Mouse (Mus musculus) liver, embryonic 15.5 days (tissue): Measurements from ENCODE around the gene Ern2. TPM values are rescaled to one million over a fixed set of nuclear protein-coding genes. Genes with fewer than 3 reads are reported as not detected.

ENCODE experiments used
- ATAC-seq: fragments of 200-750 bp; cut with Nextera tagmentation; 2 replicates; pipeline ENCODE4 v1.8.0; 2017; ENCODE audit warnings: moderate number of reproducible peaks, mild to moderate bottlenecking, moderate library complexity; ENCODE audit not compliant: insufficient read depth
- H3K27ac ChIP-seq: fragments of 300-500 bp; sonication (generic); replicated peaks from 2 replicates; pipeline ENCODE4 v1.5.1; 2015; ENCODE audit warnings: mild to moderate bottlenecking, inconsistent platforms
- H3K27me3 ChIP-seq: fragments of 300-500 bp; sonication (generic); 2 replicates; pipeline ENCODE4 v1.6.1; 2015; ENCODE audit warnings: mild to moderate bottlenecking, inconsistent platforms
- H3K36me3 ChIP-seq: fragments of 300-500 bp; sonication (generic); replicated peaks from 2 replicates; pipeline ENCODE4 v1.6.1; 2015; ENCODE audit warnings: moderate library complexity, mild to moderate bottlenecking, inconsistent platforms
- H3K4me1 ChIP-seq: fragments of 300-500 bp; sonication (generic); replicated peaks from 2 replicates; pipeline ENCODE4 v1.6.1; 2015; ENCODE audit warnings: inconsistent platforms
- H3K4me2 ChIP-seq: fragments of 300-500 bp; sonication (generic); 2 replicates; pipeline ENCODE4 v1.6.1; 2015; ENCODE audit warnings: moderate library complexity, mild to moderate bottlenecking, inconsistent platforms
- H3K4me3 ChIP-seq: fragments of 300-500 bp; sonication (generic); replicated peaks from 2 replicates; pipeline ENCODE4 v1.5.1; 2015; ENCODE audit warnings: mild to moderate bottlenecking, inconsistent platforms
- H3K9ac ChIP-seq: fragments of 300-500 bp; sonication (generic); 2 replicates; pipeline ENCODE4 v1.6.1; 2015; ENCODE audit warnings: moderate library complexity, mild to moderate bottlenecking, inconsistent platforms
- H3K9me3 ChIP-seq: fragments of 300-500 bp; sonication (generic); replicated peaks from 2 replicates; pipeline ENCODE4 v1.6.1; 2016; ENCODE audit warnings: inconsistent platforms
- WGBS: fragments of 180-500 bp; shearing (Covaris S2); methylation state at CpG from one replicate; pipeline ENCODE4 v1.1.7; 2015; ENCODE audit warnings: mixed read lengths; ENCODE audit not compliant: insufficient replicate concordance; 5-methylcytosine and 5-hydroxymethylcytosine counted together
- polyA plus RNA-seq: library from polyadenylated mRNA; unstranded; fragments of >200 nt; fragmentation: Nextera tagmentation; extraction: Ambion mirVana; gene quantifications from 2 replicates; pipeline ENCODE4 v1.2.1, GENCODE M21; 2015

The Ern2 gene
- polyA plus RNA-seq, 1 experiment from 2014 or later = not detected

DNA sequence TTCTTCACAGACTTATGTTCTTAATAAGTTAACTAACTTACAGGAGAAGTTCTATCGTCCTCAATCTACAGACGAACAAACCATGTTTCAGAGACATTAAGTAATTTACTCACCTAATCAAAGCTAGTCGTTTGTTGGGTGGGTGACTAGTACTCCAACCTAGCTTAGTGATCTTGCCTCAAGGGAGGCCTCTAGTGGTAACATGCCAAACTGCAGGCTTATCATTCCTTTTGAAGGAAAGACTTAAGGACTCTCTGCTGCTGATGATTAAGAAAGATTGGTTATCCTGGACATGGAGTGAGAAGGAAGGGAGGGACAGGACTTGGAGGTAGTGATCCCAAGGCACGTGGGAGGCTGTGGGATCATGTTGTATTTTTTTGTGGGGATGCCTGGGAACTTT is 11.3 kb upstream of the Ern2 start:
- Histone ChIP-seq H3K4me1 (no peaks in the 10 kb centered on the region), H3K4me3 (no peak overlapping the region), H3K4me2 (no peak overlapping the region), H3K36me3 (no peaks in the 10 kb centered on the region), H3K27ac (no peak overlapping the region), H3K9me3 (no peaks in the 10 kb centered on the region), H3K27me3 (no peaks in the 10 kb centered on the region), H3K9ac (no peak overlapping the region)
- no peak for ATAC-seq
- 20% methylated on average over 4 of the region's 4 CpGs for WGBS

DNA sequence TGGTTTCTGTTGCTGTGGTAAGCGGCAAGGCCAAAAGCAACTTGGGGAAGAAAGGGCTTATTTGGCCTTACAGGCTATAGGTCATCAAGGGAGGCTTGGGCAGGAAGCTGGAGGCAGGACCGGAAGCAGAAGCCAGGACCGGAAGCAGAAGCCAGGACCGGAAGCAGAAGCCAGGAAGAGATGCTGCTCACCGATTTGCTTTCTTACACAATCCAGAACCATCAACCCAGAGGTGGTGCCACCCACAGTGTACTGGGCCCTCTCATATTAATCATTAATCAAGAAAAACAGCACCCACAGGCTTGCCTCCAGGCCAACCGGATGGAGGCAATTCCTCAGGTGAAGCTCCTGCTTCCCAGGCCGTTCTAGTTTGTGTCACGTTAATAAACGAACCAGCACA is 10.8 kb upstream of the Ern2 start:
- Histone ChIP-seq H3K36me3 (no peaks in the 10 kb centered on the region), H3K4me2 (no peak overlapping the region), H3K27me3 (no peaks in the 10 kb centered on the region), H3K4me1 (no peaks in the 10 kb centered on the region), H3K27ac (no peak overlapping the region), H3K4me3 (no peak overlapping the region), H3K9me3 (no peaks in the 10 kb centered on the region), H3K9ac (no peak overlapping the region)
- 56% methylated on average over 9 of the region's 9 CpGs for WGBS
- 0 out of 2 replicates have a peak, but pooled peaks have one; percentile 31 for ATAC-seq

DNA sequence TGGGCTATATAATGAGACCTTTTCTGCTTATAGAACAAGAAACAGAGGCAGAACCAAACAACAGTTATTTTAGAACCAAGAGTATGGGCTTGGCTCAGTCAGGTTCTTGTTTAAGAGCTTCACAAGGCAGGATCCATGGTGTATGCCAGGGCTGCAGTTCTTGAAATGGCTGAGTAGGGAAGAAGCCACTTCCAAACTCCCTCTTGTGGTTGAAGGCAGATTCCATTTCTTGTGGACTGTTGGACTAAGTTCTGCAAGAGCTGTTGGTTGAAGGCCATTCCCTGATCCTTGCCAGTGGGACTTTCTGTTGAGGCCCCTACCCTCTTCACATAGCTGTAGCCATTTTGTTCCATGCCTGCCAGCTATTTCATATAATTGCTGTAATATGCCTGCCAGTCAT is 7.9 kb upstream of the Ern2 start:
- H3K9ac ChIP-seq = no peak overlapping the region
- no peak overlapping the region for H3K4me2 ChIP-seq
- H3K27ac ChIP-seq = no peak overlapping the region
- H3K27me3 ChIP-seq = no peaks in the 10 kb centered on the region
- no peaks in the 10 kb centered on the region for H3K4me1 ChIP-seq
- no peaks in the 10 kb centered on the region for H3K9me3 ChIP-seq
- ATAC-seq = no peak
- no peak overlapping the region for H3K4me3 ChIP-seq
- no peaks in the 10 kb centered on the region for H3K36me3 ChIP-seq

DNA sequence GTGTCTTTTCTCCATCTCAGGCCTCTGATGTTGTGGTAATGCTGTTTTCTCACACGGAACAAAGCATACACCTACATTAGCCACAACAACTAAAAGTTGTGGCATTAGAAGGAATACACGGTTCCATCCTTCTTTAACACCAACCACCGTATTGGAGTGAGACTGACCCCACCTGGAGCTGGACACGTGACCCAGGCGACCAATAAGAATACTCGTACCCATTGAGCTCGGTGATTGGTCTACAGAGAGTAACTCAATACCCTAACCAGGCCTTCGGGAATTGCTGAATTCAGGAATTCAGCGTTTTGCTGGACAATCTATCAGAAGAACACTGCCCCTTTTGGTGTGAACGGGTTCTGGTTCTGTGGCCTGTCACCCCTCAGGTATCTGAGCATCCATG is 5.1 kb upstream of the Ern2 start:
- Histone ChIP-seq H3K27me3 (no peaks in the 10 kb centered on the region), H3K36me3 (no peaks in the 10 kb centered on the region), H3K4me1 (no peaks in the 10 kb centered on the region), H3K4me3 (no peak overlapping the region), H3K9ac (no peak overlapping the region), H3K9me3 (no peaks in the 10 kb centered on the region), H3K27ac (no peak overlapping the region), H3K4me2 (no peak overlapping the region)
- ATAC-seq = no peak
- 64% methylated on average over 10 of the region's 10 CpGs for WGBS

DNA sequence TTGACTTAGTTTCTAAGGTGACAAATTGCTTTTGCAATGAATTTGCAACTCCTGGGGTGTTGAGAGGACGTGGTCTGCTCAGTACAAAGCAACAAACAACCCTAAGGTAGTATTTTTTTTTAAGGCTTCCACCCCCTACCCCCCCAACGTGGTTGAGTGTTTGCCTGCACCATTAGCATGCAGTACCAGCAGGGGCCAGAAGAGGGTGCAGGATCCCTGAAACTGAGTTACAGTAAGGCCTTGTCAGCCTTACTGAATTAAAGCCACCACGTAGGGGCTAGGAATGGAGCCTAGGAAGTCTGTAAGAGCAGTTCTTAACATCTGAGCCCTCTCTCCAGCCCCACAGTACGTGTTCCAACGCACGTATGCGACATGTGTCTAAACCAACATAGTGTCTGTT is 3.5 kb upstream of the Ern2 start:
- no peak overlapping the region for H3K4me2 ChIP-seq
- no peaks in the 10 kb centered on the region; the same call in 1 of the 2 replicates for H3K27me3 ChIP-seq
- H3K9me3 ChIP-seq = no peaks in the 10 kb centered on the region
- no peak overlapping the region for H3K4me3 ChIP-seq
- no peak overlapping the region for H3K27ac ChIP-seq
- ATAC-seq = no peak
- H3K4me1 ChIP-seq = no peaks in the 10 kb centered on the region
- H3K36me3 ChIP-seq = no peaks in the 10 kb centered on the region
- 34% methylated on average over 7 of the region's 7 CpGs for WGBS
- no peak overlapping the region for H3K9ac ChIP-seq

DNA sequence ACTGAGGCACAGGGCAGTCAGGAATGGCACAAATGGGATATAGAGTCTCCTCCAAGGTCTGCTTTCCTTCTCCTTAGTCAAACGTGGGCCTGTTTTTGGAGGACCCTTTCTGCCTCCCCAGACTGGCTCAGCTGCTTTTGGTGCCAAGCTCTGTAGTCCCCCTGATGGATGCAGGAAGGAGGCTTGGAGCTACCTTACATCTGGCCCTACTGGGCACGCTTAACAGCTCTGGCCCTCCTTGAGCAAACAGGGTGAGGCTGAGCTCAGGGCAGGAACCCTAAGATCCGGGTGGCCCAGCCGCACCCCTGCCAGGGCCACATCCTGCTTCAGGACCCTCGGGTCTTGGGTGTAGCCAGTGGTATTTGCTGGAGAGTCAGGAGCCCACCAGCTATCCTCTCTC is 1.4 kb downstream of the Ern2 start:
- Histone ChIP-seq H3K27me3 (no peaks in the 10 kb centered on the region; the same call in 1 of the 2 replicates), H3K36me3 (no peaks in the 10 kb centered on the region), H3K27ac (no peak overlapping the region), H3K4me1 (no peaks in the 10 kb centered on the region), H3K9ac (no peak overlapping the region), H3K4me2 (no peak overlapping the region), H3K9me3 (no peaks in the 10 kb centered on the region), H3K4me3 (no peak overlapping the region)
- no peak for ATAC-seq
- WGBS = 47% methylated on average over 5 of the region's 5 CpGs

DNA sequence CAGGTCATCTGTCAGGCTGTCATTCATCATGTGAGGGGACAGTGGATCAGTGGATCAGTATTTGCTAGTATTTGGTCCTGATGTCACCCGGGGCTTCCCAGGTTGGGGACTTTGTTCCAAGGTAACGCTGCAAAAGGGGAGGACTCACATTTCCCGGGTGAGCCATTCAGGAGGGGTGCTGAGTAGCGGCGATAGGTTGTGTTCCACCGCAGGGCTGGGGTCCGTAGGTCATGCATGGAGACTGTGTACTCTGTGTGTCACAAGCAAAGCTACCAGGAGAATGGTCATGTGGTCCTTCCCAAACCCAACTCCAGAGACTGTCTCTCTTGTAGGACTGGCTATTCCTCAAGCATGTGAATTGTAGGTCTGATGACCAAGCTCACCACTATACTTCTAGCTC is 5.3 kb downstream of the Ern2 start:
- 61% methylated on average over 7 of the region's 7 CpGs for WGBS
- Histone ChIP-seq H3K9me3 (no peaks in the 10 kb centered on the region), H3K36me3 (no peaks in the 10 kb centered on the region), H3K4me1 (no peaks in the 10 kb centered on the region), H3K27ac (no peak overlapping the region), H3K4me2 (no peak overlapping the region), H3K9ac (no peak overlapping the region), H3K27me3 (no peaks in the 10 kb centered on the region; the same call in 1 of the 2 replicates), H3K4me3 (no peak overlapping the region)
- no peak for ATAC-seq

DNA sequence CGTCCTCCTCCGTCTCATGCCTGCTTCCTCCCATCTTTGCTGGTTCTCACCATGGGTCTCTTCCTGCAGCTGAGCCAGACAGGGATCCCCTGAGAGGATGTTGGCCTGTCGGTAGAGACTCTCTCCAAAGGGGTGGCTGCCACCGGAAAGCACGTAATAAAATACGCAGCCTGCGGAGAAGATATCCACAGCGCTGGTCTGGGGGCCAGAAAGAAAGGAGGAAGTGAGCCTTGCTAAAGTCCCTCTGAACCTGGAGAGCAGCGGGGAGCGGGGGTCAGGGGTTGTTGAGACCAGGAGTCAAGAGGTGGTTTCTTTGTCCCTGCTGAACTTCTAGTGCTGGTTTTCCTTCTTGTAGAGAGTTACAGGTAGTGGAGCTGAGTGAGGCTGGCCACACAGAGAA is 14.4 kb downstream of the Ern2 start:
- no peaks in the 10 kb centered on the region for H3K9me3 ChIP-seq
- no peak for ATAC-seq
- 54% methylated on average over 10 of the region's 10 CpGs for WGBS

DNA sequence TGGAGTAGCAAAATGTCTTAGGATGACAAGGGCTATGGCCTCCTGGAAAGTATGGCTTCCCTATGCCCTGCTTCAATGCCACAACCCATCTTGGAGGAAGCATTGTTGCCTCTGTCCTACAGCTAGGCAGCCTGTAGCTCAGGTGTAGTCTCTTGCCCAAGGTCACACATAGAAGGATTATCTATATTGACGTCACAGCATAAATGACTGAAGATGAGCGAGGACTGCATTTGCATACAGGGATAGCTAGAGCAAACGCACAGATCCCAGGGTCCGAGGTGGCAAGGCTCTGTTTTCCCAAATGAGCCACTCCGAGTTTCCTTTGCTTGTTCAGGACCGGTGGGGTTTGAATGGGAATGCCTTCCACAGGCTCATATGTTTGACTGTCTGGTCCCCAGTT is 15.3 kb downstream of the Ern2 start:
- no peaks in the 10 kb centered on the region for H3K9me3 ChIP-seq
- H3K27ac ChIP-seq = no peak overlapping the region
- H3K36me3 ChIP-seq = peaks cover 54% of the 10 kb centered on the region
- no peaks in the 10 kb centered on the region for H3K27me3 ChIP-seq
- H3K4me2 ChIP-seq = no peak overlapping the region
- no peak overlapping the region for H3K9ac ChIP-seq
- no peak for ATAC-seq
- H3K4me3 ChIP-seq = no peak overlapping the region
- no peaks in the 10 kb centered on the region for H3K4me1 ChIP-seq
- WGBS = 78% methylated on average over 6 of the region's 6 CpGs

More for the DNA sequence above, 14.4 kb downstream of the Ern2 start:
- Histone ChIP-seq H3K4me2 (no peak overlapping the region), H3K27ac (no peak overlapping the region), H3K9ac (no peak overlapping the region), H3K27me3 (no peaks in the 10 kb centered on the region), H3K36me3 (peaks cover 45% of the 10 kb centered on the region), H3K4me3 (no peak overlapping the region), H3K4me1 (no peaks in the 10 kb centered on the region)

DNA sequence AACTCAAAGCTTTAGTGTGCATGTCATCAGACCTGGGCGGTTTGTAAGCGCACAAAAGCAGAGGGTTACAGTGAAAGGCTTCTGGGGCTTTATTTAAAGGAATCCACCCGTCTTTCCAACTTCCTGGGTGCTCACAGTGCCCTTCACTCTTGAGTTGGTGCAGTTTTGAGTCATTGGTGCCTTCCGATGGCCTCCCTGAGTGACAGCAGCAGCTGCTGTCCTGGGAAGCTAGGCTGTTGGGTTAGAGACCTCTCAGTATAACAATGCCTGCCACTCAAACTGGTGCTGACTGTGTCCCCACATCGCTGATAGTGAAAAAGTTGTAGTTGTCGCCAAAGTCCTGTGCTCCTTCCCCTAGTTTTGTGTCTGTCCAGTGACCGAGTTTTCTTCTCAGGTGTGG is 18.8 kb downstream of the Ern2 start:
- Histone ChIP-seq H3K27me3 (no peaks in the 10 kb centered on the region), H3K9me3 (no peaks in the 10 kb centered on the region), H3K27ac (no peak overlapping the region), H3K36me3 (peaks cover 88% of the 10 kb centered on the region), H3K4me1 (peaks cover 17% of the 10 kb centered on the region), H3K9ac (no peak overlapping the region), H3K4me2 (no peak overlapping the region), H3K4me3 (no peak overlapping the region)
- 85% methylated on average over 7 of the region's 7 CpGs for WGBS
- ATAC-seq = no peak

DNA sequence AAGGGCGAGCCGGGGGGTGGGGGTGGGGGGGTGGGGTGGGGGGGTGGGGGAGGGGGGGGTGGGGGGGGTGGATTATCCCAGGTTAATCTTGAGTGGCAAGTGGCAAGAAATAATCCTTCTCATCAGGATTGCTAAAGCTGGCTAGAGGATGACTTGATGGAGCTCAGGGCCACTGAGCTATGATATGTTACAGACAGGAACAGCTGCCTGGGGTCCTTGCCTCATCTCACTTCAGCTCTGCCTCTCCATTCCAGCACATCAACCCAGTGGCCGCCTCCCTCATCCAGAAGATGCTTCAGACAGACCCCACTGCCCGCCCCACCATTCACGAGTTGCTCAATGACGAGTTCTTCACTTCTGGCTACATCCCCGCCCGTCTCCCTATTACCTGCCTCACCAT is 22.2 kb downstream of the Ern2 start:
- Histone ChIP-seq H3K4me2 (no peak overlapping the region), H3K9ac (no peak overlapping the region), H3K27me3 (no peaks in the 10 kb centered on the region), H3K9me3 (no peaks in the 10 kb centered on the region), H3K27ac (no peak overlapping the region), H3K36me3 (peaks cover 84% of the 10 kb centered on the region), H3K4me3 (no peak overlapping the region), H3K4me1 (peaks cover 37% of the 10 kb centered on the region)
- 92% methylated on average over 6 of the region's 8 CpGs for WGBS
- no peak for ATAC-seq

DNA sequence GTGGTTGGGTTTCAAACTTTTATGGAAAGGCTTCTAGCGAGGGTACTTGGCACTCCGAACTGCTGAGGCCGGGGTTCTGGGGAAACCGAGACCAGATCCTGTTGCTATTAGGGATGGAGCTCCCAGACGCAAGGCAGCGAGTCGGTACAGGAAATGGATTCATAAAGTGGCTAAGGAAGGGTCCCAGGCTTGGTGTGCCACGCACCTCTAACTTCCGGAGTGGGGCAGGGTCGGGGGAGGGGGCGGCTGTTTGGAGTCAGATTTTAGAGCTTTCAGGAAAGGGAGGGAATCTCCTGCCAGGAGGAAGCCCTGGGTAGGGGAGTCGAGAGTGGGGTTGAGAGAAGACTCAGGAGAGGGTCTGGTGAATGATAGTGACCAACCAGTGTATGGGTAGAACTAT is 26.0 kb downstream of the Ern2 start:
- Histone ChIP-seq H3K9ac (peak overlapping the region; percentile 86), H3K9me3 (no peaks in the 10 kb centered on the region), H3K4me2 (peak overlapping the region; percentile 79), H3K4me3 (peak overlapping the region; percentile 98), H3K27ac (peak overlapping the region; percentile 92), H3K36me3 (peaks cover 47% of the 10 kb centered on the region), H3K27me3 (no peaks in the 10 kb centered on the region), H3K4me1 (peaks cover 53% of the 10 kb centered on the region)
- under 1% methylated on average over 12 of the region's 12 CpGs for WGBS
- no peak for ATAC-seq
